Comparison of ENCODE assay signal across 18 mouse cellular contexts in genomic region chr8:121821320-121821719, GRCm38 (mm10).
"Had no signal": no experiment of that assay in that cellular context is flagged by ENCODE, and none has a peak within 500 bp of the region (broad histone marks: within the 10 kb centered on the region; RNA-seq: fewer than 3 reads in every experiment).

No protein-coding gene starts in this region.

- DNase-seq: kidney, adult 11 months; kidney, adult 8-10 months; kidney, postnatal 10 days; kidney, postnatal 36 days; layer of hippocampus, adult 9-11 months; liver, embryonic 13.5 days; lung, adult 2 months; lung, postnatal 14 days; midbrain, embryonic 14.5 days; right cerebral cortex, adult 18-20 months; right cerebral cortex, postnatal 14 days; spleen, adult 18-20 months; thymus, postnatal 36 days had no signal

- H3K4me1 ChIP-seq: kidney, embryonic 15.5 days; liver, embryonic 13.5 days; neural tube, embryonic 12.5 days; neural tube, embryonic 15.5 days; stomach, embryonic 15.5 days had no signal

- H3K9me3 ChIP-seq: kidney, embryonic 15.5 days; liver, embryonic 13.5 days; neural tube, embryonic 12.5 days; neural tube, embryonic 15.5 days; stomach, embryonic 15.5 days had no signal

- H3K27me3 ChIP-seq: kidney, embryonic 15.5 days; liver, embryonic 13.5 days; neural tube, embryonic 12.5 days; neural tube, embryonic 15.5 days; stomach, embryonic 15.5 days had no signal

- H3K9ac ChIP-seq: kidney, embryonic 15.5 days; liver, embryonic 13.5 days; neural tube, embryonic 12.5 days; neural tube, embryonic 15.5 days; stomach, embryonic 15.5 days had no signal

- H3K4me3 ChIP-seq: kidney, embryonic 15.5 days; left cerebral cortex, adult 2 months; liver, embryonic 13.5 days; neural tube, embryonic 12.5 days; neural tube, embryonic 15.5 days; stomach, embryonic 15.5 days had no signal

- H3K27ac ChIP-seq: kidney, embryonic 15.5 days; left cerebral cortex, adult 2 months; liver, embryonic 13.5 days; neural tube, embryonic 12.5 days; neural tube, embryonic 15.5 days; stomach, embryonic 15.5 days had no signal
